Mouse (Mus musculus) intestine, embryonic 14.5 days (tissue): Measurements from ENCODE around the gene Tubb4a. TPM values are rescaled to one million over a fixed set of nuclear protein-coding genes. Genes with fewer than 3 reads are reported as not detected.

Experiments used
- ATAC-seq: fragments of 200-750 bp; cut with Nextera tagmentation; replicated peaks from 2 replicates; pipeline ENCODE4 v1.8.0; 2017; ENCODE audit warnings: low read depth, moderate number of reproducible peaks, moderate TSS enrichment, moderate library complexity; ENCODE audit not compliant: low FRiP score, low TSS enrichment
- DNase-seq: peaks from one replicate; pipeline ENCODE4 v3.0.0-alpha.2; 2018; ENCODE audit warnings: low spot score
- H3K27ac ChIP-seq: fragments of 300-500 bp; sonication (generic); 2 replicates; pipeline ENCODE4 v1.5.1; 2014; ENCODE audit warnings: low read depth, mild to moderate bottlenecking, control low read depth
- H3K27me3 ChIP-seq: fragments of 300-500 bp; sonication (generic); replicated peaks from 2 replicates; pipeline ENCODE4 v1.6.1; 2014; ENCODE audit warnings: low read length, control low read depth; ENCODE audit not compliant: control insufficient read depth, insufficient read depth
- H3K36me3 ChIP-seq: fragments of 300-500 bp; sonication (generic); 2 replicates; pipeline ENCODE4 v1.6.1; 2014; ENCODE audit warnings: low read length, control low read depth; ENCODE audit not compliant: control insufficient read depth, insufficient read depth
- H3K4me1 ChIP-seq: fragments of 300-500 bp; sonication (generic); replicated peaks from 2 replicates; pipeline ENCODE4 v1.6.1; 2014; ENCODE audit warnings: low read length, control low read depth, mixed read lengths; ENCODE audit not compliant: control insufficient read depth, insufficient read depth
- H3K4me2 ChIP-seq: fragments of 300-500 bp; sonication (generic); 2 replicates; pipeline ENCODE4 v1.6.1; 2014; ENCODE audit warnings: low read length
- H3K4me3 ChIP-seq: fragments of 300-500 bp; sonication (generic); 2 replicates; pipeline ENCODE4 v1.5.1; 2014; ENCODE audit warnings: low read depth, low read length, control low read depth, mixed read lengths
- H3K9ac ChIP-seq: fragments of 300-500 bp; sonication (generic); 2 replicates; pipeline ENCODE4 v1.6.1; 2014; ENCODE audit warnings: mild to moderate bottlenecking, low read length
- H3K9me3 ChIP-seq: fragments of 300-500 bp; sonication (generic); 2 replicates; pipeline ENCODE4 v1.6.1; 2016; ENCODE audit warnings: low read length, control low read depth; ENCODE audit not compliant: control insufficient read depth
- WGBS: fragments of 180-500 bp; shearing (Covaris S2); extraction: QIAGEN DNeasy Blood & Tissue Kit; methylation state at CpG from one replicate; pipeline ENCODE4 v1.1.7; 2014; 5-methylcytosine and 5-hydroxymethylcytosine counted together
- polyA plus RNA-seq: library from polyadenylated mRNA; unstranded; fragments of >200 nt; fragmentation: Nextera tagmentation; extraction: Ambion mirVana; gene quantifications from 2 replicates; pipeline ENCODE4 v1.2.1, GENCODE M21; 2014

Gene Tubb4a
- polyA plus RNA-seq, 1 experiment from 2014 or later, result 36.4 TPM

GRCm38 (mm10) chr17:57094222-57094621 is 6.6 kb upstream of the Tubb4a start:
- Histone ChIP-seq H3K9ac (no peak overlapping the region), H3K4me1 (no peaks in the 10 kb centered on the region; the same call in 1 of the 2 replicates), H3K27me3 (no peaks in the 10 kb centered on the region), H3K27ac (no peak overlapping the region), H3K4me2 (no peak overlapping the region), H3K36me3 (no peaks in the 10 kb centered on the region), H3K9me3 (no peaks in the 10 kb centered on the region), H3K4me3 (no peak overlapping the region)
- WGBS, result 97% methylated on average over 3 of the region's 3 CpGs
- ATAC-seq (no peak), DNase-seq (no peak)

DNA sequence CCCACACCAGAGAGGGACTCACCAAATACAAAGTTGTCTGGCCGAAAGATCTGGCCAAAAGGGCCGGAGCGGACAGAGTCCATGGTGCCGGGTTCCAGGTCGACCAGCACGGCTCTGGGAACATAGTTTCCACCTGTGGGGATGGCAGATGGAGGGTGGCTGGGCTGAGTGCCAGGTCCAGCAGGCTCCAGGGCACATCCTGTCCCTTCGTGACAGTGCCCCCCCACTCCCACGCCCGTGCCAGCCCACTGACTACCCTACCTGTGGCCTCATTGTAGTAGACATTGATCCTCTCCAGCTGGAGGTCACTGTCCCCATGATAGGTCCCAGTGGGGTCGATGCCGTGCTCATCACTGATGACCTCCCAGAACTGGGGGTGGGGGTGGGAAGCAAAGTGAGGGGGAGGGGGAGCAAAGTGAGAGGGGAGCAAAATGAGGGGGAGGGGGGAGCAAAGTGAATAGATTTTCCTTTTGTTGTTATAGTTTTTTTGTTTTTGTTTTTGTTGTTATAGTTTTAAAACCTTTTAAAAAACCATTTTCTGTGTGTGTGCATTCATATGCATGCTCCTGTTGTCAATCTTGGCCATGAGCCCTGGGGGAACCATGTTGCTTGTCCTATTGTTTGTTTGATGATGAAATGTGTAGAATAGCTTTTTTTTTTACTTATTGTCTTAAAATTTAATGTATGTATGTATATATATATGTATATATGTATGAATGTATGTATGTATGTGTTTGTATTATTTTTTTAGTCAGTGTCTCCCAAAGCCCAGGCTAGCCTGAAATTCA is 1.4 kb downstream of the Tubb4a start:
- Histone ChIP-seq H3K4me1 (no peaks in the 10 kb centered on the region; the same call in 1 of the 2 replicates), H3K4me3 (no peak overlapping the region), H3K9me3 (no peaks in the 10 kb centered on the region), H3K27me3 (no peaks in the 10 kb centered on the region), H3K36me3 (0 out of 2 replicates have a peak, but pooled peaks cover 4% of the 10 kb centered on the region), H3K27ac (no peak overlapping the region), H3K9ac (no peak overlapping the region), H3K4me2 (peak overlapping the region; percentile 63)
- DNase-seq (no peak), ATAC-seq (no peak)
- 81% methylated on average over 11 of the region's 11 CpGs for WGBS

DNA sequence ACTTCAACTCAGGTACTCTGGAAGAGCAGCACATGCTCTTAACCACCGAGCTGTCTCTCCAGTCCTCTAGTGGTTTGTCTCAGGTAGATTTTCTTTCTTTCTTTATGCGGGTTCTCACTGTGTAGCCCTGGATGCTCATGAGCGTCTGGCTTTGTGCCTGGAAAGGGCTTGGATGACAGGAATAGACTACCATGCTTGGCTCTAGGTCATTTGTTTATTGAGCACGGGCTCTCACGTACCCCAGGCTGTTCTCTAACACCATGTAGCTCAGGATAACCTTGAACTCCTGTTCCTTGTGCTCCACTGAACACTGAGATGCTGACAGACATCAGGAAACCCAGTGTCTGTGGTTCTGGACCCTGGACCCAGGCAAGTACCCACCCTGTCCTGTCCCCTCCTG is 5.1 kb downstream of the Tubb4a start:
- no peak overlapping the region for H3K4me3 ChIP-seq
- H3K9ac ChIP-seq, result no peak overlapping the region
- no peak overlapping the region for H3K4me2 ChIP-seq
- DNase-seq, result no peak
- 0 out of 2 replicates have a peak, but pooled peaks cover 6% of the 10 kb centered on the region for H3K36me3 ChIP-seq
- no peak for ATAC-seq
- no peaks in the 10 kb centered on the region for H3K9me3 ChIP-seq
- 77% methylated on average over 5 of the region's 5 CpGs for WGBS
- peaks cover 10% of the 10 kb centered on the region for H3K4me1 ChIP-seq
- no peak overlapping the region for H3K27ac ChIP-seq
- no peaks in the 10 kb centered on the region for H3K27me3 ChIP-seq

GRCm38 (mm10) chr17:57081234-57081842 is 6.2 kb downstream of the Tubb4a start:
- Histone ChIP-seq H3K27ac (no peak overlapping the region), H3K27me3 (no peaks in the 10 kb centered on the region), H3K36me3 (0 out of 2 replicates have a peak, but pooled peaks cover 6% of the 10 kb centered on the region), H3K9me3 (no peaks in the 10 kb centered on the region), H3K4me2 (no peak overlapping the region), H3K4me3 (no peak overlapping the region), H3K9ac (no peak overlapping the region), H3K4me1 (peaks cover 10% of the 10 kb centered on the region)
- 96% methylated on average over 31 of the region's 31 CpGs for WGBS
- no peak for DNase-seq
- no peak for ATAC-seq

DNA sequence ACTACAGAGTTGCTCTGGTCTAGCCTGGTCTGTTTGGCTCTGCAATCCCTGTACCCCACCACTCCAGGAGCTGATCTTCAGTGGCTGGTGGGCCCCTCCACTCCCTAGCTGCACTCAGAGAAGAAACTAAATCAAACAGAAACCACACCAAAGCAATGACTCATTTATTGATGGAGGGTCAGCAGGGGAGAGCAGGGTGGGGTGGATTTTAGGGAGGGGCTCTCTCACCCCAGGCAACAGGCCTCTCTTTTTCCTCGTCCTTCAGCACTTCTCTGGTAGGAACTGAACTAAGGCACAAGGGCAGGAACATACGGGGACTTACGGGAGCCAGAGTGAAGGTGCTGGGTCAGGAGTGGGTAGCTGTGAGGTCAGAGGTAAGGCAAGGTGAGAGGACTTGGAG is 7.7 kb downstream of the Tubb4a start:
- Histone ChIP-seq H3K9me3 (no peaks in the 10 kb centered on the region), H3K27ac (peak overlapping the region; percentile 47; the same call in 1 of the 2 replicates), H3K4me1 (peaks cover 10% of the 10 kb centered on the region), H3K9ac (no peak overlapping the region), H3K4me2 (no peak overlapping the region), H3K27me3 (no peaks in the 10 kb centered on the region), H3K4me3 (no peak overlapping the region), H3K36me3 (0 out of 2 replicates have a peak, but pooled peaks cover 6% of the 10 kb centered on the region)
- WGBS, result 61% methylated on average over 3 of the region's 3 CpGs
- ATAC-seq, result peak; percentile 63
- no peak for DNase-seq

GRCm38 (mm10) chr17:57078336-57078735 is 9.2 kb downstream of the Tubb4a start, which contains the start of gene Dennd1c:
Dennd1c (minus strand) TSS chr17:57078514.
- Histone ChIP-seq H3K4me1 (peaks cover 10% of the 10 kb centered on the region), H3K4me2 (0 out of 2 replicates have a peak within 1 kb of the TSS, but pooled peaks have one; percentile 13), H3K4me3 (no peak within 1 kb of the TSS), H3K36me3 (0 out of 2 replicates have a peak, but pooled peaks cover 6% of the 10 kb centered on the region), H3K9ac (no peak within 1 kb of the TSS), H3K27ac (peak within 1 kb of the TSS; percentile 47; the same call in 1 of the 2 replicates), H3K27me3 (no peaks in the 10 kb centered on the region), H3K9me3 (no peaks in the 10 kb centered on the region)
- ATAC-seq (no peak), DNase-seq (no peak)
- 32% methylated on average over 6 of the region's 6 CpGs for WGBS

DNA sequence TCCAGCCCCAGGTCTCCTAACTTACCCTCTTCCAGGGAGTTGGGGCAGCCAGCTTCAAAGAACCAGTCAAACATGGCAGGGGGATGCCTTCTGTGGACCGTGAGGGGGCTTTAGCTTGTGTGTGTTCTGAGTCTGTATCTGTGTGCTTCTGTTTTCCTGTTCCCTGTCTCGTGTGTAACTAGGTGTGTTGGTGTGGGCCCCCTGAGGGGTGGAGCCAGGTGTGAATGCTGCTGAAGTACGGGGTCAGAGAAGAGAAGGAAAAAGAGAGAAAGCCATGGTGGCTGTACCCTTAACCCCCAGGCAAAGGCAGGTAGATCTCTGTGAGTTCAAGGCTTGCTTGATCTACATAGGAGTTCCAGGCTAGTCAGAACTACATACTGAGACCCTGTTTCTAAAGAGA is 10.7 kb downstream of the Tubb4a start:
- H3K4me3 ChIP-seq, result no peak overlapping the region
- no peak overlapping the region for H3K27ac ChIP-seq
- H3K27me3 ChIP-seq, result no peaks in the 10 kb centered on the region
- 0 out of 2 replicates have a peak, but pooled peaks cover 6% of the 10 kb centered on the region for H3K36me3 ChIP-seq
- no peak overlapping the region for H3K9ac ChIP-seq
- WGBS, result 58% methylated on average over 3 of the region's 3 CpGs
- no peak overlapping the region for H3K4me2 ChIP-seq
- H3K4me1 ChIP-seq, result peaks cover 10% of the 10 kb centered on the region
- DNase-seq, result no peak
- no peak for ATAC-seq
- no peaks in the 10 kb centered on the region for H3K9me3 ChIP-seq

- ATAC-seq, result peak; percentile 80
- H3K36me3 ChIP-seq, result no peaks in the 10 kb centered on the region
- H3K27me3 ChIP-seq, result no peaks in the 10 kb centered on the region
- peak overlapping the region; percentile 2; the same call in 1 of the 2 replicates for H3K4me3 ChIP-seq
- H3K9ac ChIP-seq, result no peak overlapping the region
- peak overlapping the region; percentile 37 for H3K4me2 ChIP-seq
- H3K4me1 ChIP-seq, result no peaks in the 10 kb centered on the region
- 3% methylated on average over 11 of the region's 11 CpGs for WGBS
- no peak overlapping the region for H3K27ac ChIP-seq
- no peaks in the 10 kb centered on the region for H3K9me3 ChIP-seq
- peak; percentile 75 for DNase-seq
Measured at GRCm38 (mm10) chr17:57070699-57071098, 16.9 kb downstream of the Tubb4a start.
